In genomic region chr8:112332021-112332420, GRCm38 (mm10) we compare ENCODE assay signal across 16 mouse cellular contexts.
"Had no signal": no experiment of that assay in that cellular context is flagged by ENCODE, and none has a peak within 500 bp of the region (broad histone marks: within the 10 kb centered on the region; RNA-seq: fewer than 3 reads in every experiment).

No protein-coding gene starts in this region.

- DNase-seq: kidney, adult 11 months; kidney, adult 8-10 months; kidney, postnatal 10 days; kidney, postnatal 36 days; left cerebral cortex, postnatal 4 days; liver, embryonic 13.5 days; lung, adult 2 months; lung, postnatal 14 days; lung, postnatal 4 days; midbrain, embryonic 14.5 days; right cerebral cortex, postnatal 14 days; right cerebral cortex, postnatal 4 days; thymus, postnatal 25 days had no signal

- H3K4me3 ChIP-seq: kidney, embryonic 15.5 days; liver, embryonic 13.5 days had no signal

- H3K4me2 ChIP-seq: kidney, embryonic 15.5 days; liver, embryonic 13.5 days; midbrain, embryonic 11.5 days had no signal

- H3K36me3 ChIP-seq: kidney, embryonic 15.5 days; liver, embryonic 13.5 days had no signal

- H3K27me3 ChIP-seq: kidney, embryonic 15.5 days; liver, embryonic 13.5 days had no signal

- H3K4me1 ChIP-seq: kidney, embryonic 15.5 days; liver, embryonic 13.5 days had no signal

- H3K9me3 ChIP-seq: kidney, embryonic 15.5 days had no signal

- H3K27ac ChIP-seq: kidney, embryonic 15.5 days; liver, embryonic 13.5 days; stomach, postnatal 0 days had no signal

- H3K9ac ChIP-seq: kidney, embryonic 15.5 days; liver, embryonic 13.5 days had no signal
